Mouse (Mus musculus) thymus, adult 2 months (tissue): Measurements from ENCODE around the gene Spata45.

Experiments
- CTCF ChIP-seq: fragments of 200-500 bp; IDR thresholded peaks from 2 replicates; pipeline ENCODE4 v1.5.1; 2012; ENCODE audit warnings: mild to moderate bottlenecking, control low read depth, low read length, moderate library complexity, borderline replicate concordance; ENCODE audit not compliant: control insufficient read depth, poor library complexity, insufficient read depth; ENCODE audit errors: extremely low read depth
- POLR2A ChIP-seq: fragments of 200-500 bp; IDR thresholded peaks from 2 replicates; pipeline ENCODE4 v1.6.1; 2012; ENCODE audit warnings: mild to moderate bottlenecking, low read length, control low read depth, moderate library complexity; ENCODE audit not compliant: control insufficient read depth, poor library complexity, insufficient read depth; ENCODE audit errors: extremely low read depth

DNA sequence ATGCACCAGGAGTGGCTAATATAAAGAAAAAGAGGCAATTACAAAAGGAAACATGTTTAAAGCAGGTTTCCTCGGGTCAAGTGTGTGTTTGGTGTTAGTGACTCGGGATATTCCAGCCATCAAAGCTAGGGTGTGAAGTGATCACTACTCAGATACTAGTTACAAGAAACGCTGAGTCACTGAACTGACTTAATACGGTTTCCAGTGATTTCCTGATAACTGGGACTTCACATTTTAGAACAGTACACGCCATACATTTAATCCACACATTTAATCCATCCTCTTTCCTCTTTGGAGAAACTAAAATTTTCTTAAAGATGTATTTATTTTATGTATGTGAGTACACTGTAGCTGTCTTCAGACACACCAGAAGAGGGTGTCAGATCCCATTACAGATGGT lies 51.5 kb downstream of the Spata45 start:
- no peak for TF ChIP-seq CTCF
- TF ChIP-seq POLR2A: no peak
